Mouse (Mus musculus) myocyte (in vitro differentiated cells): ENCODE measurements around the gene Lca5. TPM values are rescaled to one million over a fixed set of nuclear protein-coding genes. Genes with fewer than 3 reads are reported as not detected.

Experiments used
- H3K27me3 ChIP-seq: one replicate; pipeline ENCODE4 v1.6.1; 2011; ENCODE audit not compliant: control insufficient read depth, insufficient read depth, insufficient read length
- H3K36me3 ChIP-seq: one replicate; pipeline ENCODE4 v1.6.1; 2011; ENCODE audit not compliant: control insufficient read depth, insufficient read depth
- H3K4me2 ChIP-seq: one replicate; pipeline ENCODE4 v1.6.1; 2011; ENCODE audit warnings: low read depth, control low read depth
- H3K4me3 ChIP-seq: one replicate; pipeline ENCODE4 v1.5.1; 2011; ENCODE audit warnings: mild to moderate bottlenecking, control low read depth, moderate library complexity
- H3K79me2 ChIP-seq: one replicate; pipeline ENCODE4 v1.6.1; 2011; ENCODE audit not compliant: control insufficient read depth, insufficient read depth
- H3ac ChIP-seq: one replicate; pipeline ENCODE4 v1.6.1; 2011; ENCODE audit not compliant: control insufficient read depth, insufficient read length
- CEBPB ChIP-seq: IDR thresholded peaks from 2 replicates; pipeline ENCODE4 v1.6.1; 2011; ENCODE audit warnings: mild to moderate bottlenecking, moderate library complexity; ENCODE audit not compliant: poor library complexity, insufficient read depth, severe bottlenecking
- E2F4 ChIP-seq: IDR thresholded peaks from one replicate; pipeline ENCODE4 v1.6.1; 2011; ENCODE audit warnings: mild to moderate bottlenecking, control low read depth, moderate library complexity; ENCODE audit not compliant: insufficient read depth
- MAX ChIP-seq: IDR thresholded peaks from one replicate; pipeline ENCODE4 v1.6.1; 2011; ENCODE audit warnings: low read depth, mild to moderate bottlenecking, control low read depth
- MYOD1 ChIP-seq, 3 experiments: IDR thresholded peaks; one replicate each; pipeline ENCODE4 v1.6.1; 2011; ENCODE audit warnings: control low read depth in 2 of 3, low read depth in 2 of 3, mild to moderate bottlenecking in 2 of 3, moderate library complexity in 1 of 3; ENCODE audit not compliant: insufficient read length in 2 of 3, control insufficient read depth in 1 of 3
- MYOG ChIP-seq, 3 experiments: IDR thresholded peaks; one replicate each; pipeline ENCODE4 v1.6.1; 2011; ENCODE audit warnings: control low read depth in 2 of 3, low read depth in 2 of 3, mild to moderate bottlenecking in 2 of 3; ENCODE audit not compliant: insufficient read length in 2 of 3, control insufficient read depth in 1 of 3, insufficient read depth in 1 of 3
- POLR2A ChIP-seq: IDR thresholded peaks from one replicate; pipeline ENCODE4 v1.6.1; 2011; ENCODE audit warnings: low read depth, mild to moderate bottlenecking, control low read depth, moderate library complexity; ENCODE audit not compliant: insufficient read length
- POLR2AphosphoS2 ChIP-seq: IDR thresholded peaks from one replicate; pipeline ENCODE4 v1.6.1; 2011; ENCODE audit warnings: low read depth, control low read depth; ENCODE audit not compliant: insufficient read length
- REST ChIP-seq: IDR thresholded peaks from one replicate; pipeline ENCODE4 v1.6.1; 2011; ENCODE audit warnings: mild to moderate bottlenecking, control low read depth, moderate library complexity; ENCODE audit not compliant: insufficient read depth, insufficient read length
- SRF ChIP-seq: IDR thresholded peaks from one replicate; pipeline ENCODE4 v1.6.1; 2011; ENCODE audit warnings: low read depth; ENCODE audit not compliant: control insufficient read depth, insufficient read length
- TCF12 ChIP-seq: IDR thresholded peaks from one replicate; pipeline ENCODE4 v1.6.1; 2011; ENCODE audit warnings: mild to moderate bottlenecking, control low read depth; ENCODE audit not compliant: poor library complexity, insufficient read depth, severe bottlenecking
- TCF3 ChIP-seq: IDR thresholded peaks from one replicate; pipeline ENCODE4 v1.6.1; 2011; ENCODE audit warnings: low read depth, control low read depth; ENCODE audit not compliant: insufficient read length
- USF1 ChIP-seq: IDR thresholded peaks from one replicate; pipeline ENCODE4 v1.6.1; 2011; ENCODE audit warnings: low read depth, mild to moderate bottlenecking, control low read depth, moderate library complexity
- polyA plus RNA-seq: library from polyadenylated mRNA; unstranded; fragments of >200 nt; fragmentation: generic; extraction: Trizol; gene quantifications from one replicate; pipeline ENCODE4 v1.2.1, GENCODE M21; 2012; ENCODE audit warnings: missing spikeins

Gene Lca5
- polyA plus RNA-seq, 1 experiment: 2.5 TPM

DNA sequence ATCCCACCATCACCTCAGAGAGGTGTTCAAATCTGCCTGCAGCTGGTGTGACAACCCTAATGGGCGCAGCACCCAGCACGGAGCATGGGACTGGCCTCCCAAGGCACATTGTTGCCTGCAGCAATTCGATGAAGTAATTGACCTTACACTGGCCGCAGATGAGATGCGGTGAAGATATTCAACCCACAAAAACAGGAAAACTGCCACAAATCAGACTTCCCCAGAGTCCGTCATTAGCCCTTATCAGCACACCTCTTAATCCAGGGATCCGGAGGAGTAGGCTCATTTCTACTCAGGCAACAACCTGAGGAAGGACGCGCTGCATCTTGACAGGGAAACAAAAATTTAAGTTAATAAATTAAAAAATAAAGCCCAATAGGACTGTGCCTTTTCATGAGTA is 6.2 kb upstream of the Lca5 start:
- Histone ChIP-seq H3ac (no peak overlapping the region), H3K4me2 (no peak overlapping the region), H3K4me3 (no peak overlapping the region), H3K36me3 (no peaks in the 10 kb centered on the region), H3K27me3 (no peaks in the 10 kb centered on the region), H3K79me2 (no peaks in the 10 kb centered on the region)
- no peak for TF ChIP-seq MYOG (IDR thresholded peaks at IDR 0.05; ENCODE audit: control insufficient read depth in 1 of 3, insufficient read depth in 1 of 3, insufficient read length in 2 of 3, low read depth in 2 of 3)
- no peak for TF ChIP-seq MYOD1 (IDR thresholded peaks at IDR 0.05; ENCODE audit: control insufficient read depth in 1 of 3, insufficient read length in 2 of 3, low read depth in 2 of 3)
- no peak for TF ChIP-seq TCF3
- no peak for TF ChIP-seq SRF
- TF ChIP-seq REST: no peak
- TF ChIP-seq POLR2A: no peak
- no peak for TF ChIP-seq USF1
- TF ChIP-seq MAX: no peak
- no peak for TF ChIP-seq E2F4
- no peak for TF ChIP-seq POLR2AphosphoS2

DNA sequence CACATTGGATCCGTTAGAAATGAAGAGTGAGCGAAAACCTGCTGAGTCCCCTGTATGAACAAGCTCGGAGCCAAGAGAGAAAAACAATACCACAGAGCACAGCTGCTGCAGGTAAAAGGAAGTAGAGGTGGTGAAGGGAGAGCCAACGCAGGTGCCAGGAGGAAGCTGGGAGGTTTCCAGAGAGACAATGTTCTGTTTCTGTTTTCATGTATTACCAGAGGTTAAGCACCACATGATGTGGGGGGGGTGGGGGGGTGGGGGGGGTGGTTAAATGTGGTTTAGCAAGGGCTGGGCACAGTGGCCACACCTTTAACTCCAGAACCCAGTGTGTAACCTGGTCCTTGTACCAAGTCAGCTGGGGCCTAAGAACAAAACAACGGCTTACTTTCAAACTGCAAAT is 3.3 kb downstream of the Lca5 start:
- TF ChIP-seq MYOD1 (IDR thresholded peaks at IDR 0.05; ENCODE audit: control insufficient read depth in 1 of 3, insufficient read length in 2 of 3, low read depth in 2 of 3): no peak
- no peak for TF ChIP-seq E2F4
- TF ChIP-seq TCF3: no peak
- no peak for TF ChIP-seq MAX
- no peak for TF ChIP-seq CEBPB
- TF ChIP-seq REST: no peak
- TF ChIP-seq POLR2A: no peak
- TF ChIP-seq SRF: no peak
- TF ChIP-seq USF1: no peak
- Histone ChIP-seq H3K4me2 (no peak overlapping the region), H3K4me3 (no peak overlapping the region), H3K79me2 (peaks cover 10% of the 10 kb centered on the region), H3K36me3 (no peaks in the 10 kb centered on the region), H3ac (no peak overlapping the region), H3K27me3 (no peaks in the 10 kb centered on the region)

DNA sequence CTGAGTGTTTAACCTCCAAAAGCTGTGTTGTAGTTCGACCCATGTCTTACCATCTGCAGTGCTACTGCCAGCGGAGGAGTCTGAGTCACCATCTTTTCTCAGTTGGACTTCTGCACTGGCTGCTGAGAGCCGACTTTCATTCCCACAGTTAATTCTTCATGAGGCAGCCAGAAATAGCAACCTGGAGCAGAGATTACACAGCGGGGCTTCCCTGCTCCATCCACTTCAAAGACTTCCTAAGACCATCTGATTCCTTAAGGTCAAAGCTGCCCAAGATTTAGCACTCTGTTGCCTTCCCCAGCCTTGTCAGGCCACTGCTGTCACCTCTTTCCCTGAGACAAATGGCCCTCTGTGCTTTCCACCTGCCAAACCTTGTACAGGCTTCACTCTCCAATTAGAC is 6.4 kb downstream of the Lca5 start:
- Histone ChIP-seq H3K27me3 (no peaks in the 10 kb centered on the region), H3K4me2 (no peak overlapping the region)
- TF ChIP-seq E2F4: no peak
- no peak for TF ChIP-seq MYOG (IDR thresholded peaks at IDR 0.05; ENCODE audit: control insufficient read depth in 1 of 3, insufficient read depth in 1 of 3, insufficient read length in 2 of 3, low read depth in 2 of 3)
- no peak for TF ChIP-seq CEBPB
- no peak for TF ChIP-seq TCF3

DNA sequence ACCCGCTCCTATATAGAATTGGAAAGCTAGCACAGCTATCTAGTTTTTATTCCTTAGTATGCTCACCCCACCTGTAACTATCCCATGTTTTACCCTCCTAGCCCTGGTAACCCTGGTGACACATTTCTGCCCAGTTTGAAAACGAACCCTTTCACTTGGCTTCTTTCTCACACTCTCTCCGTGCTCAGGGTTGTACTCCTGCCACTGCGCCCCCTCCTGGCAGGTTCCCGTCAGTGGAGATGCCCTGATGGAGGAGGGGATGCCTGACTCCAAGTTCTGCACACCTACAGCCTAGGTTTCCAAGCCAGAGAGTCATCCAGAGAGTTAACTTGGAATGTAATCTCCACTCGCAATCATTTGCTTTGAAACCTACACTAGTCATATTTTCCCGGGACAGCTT is 7.3 kb downstream of the Lca5 start:
- Histone ChIP-seq H3K4me3 (no peak overlapping the region), H3K36me3 (no peaks in the 10 kb centered on the region), H3K4me2 (no peak overlapping the region), H3K27me3 (no peaks in the 10 kb centered on the region), H3ac (no peak overlapping the region), H3K79me2 (peaks cover 6% of the 10 kb centered on the region)
- TF ChIP-seq TCF12 (no peak), E2F4 (no peak), USF1 (no peak), MAX (no peak), POLR2A (no peak), CEBPB (no peak), REST (no peak), SRF (no peak), TCF3 (no peak), MYOD1 (IDR thresholded peaks at IDR 0.05; ENCODE audit: control insufficient read depth in 1 of 3, insufficient read length in 2 of 3, low read depth in 2 of 3) (no peak), POLR2AphosphoS2 (no peak), MYOG (IDR thresholded peaks at IDR 0.05; ENCODE audit: control insufficient read depth in 1 of 3, insufficient read depth in 1 of 3, insufficient read length in 2 of 3, low read depth in 2 of 3) (no peak)

More for the DNA sequence above, 6.4 kb downstream of the Lca5 start:
- Histone ChIP-seq H3K4me3 (no peak overlapping the region), H3K79me2 (peaks cover 8% of the 10 kb centered on the region), H3ac (no peak overlapping the region), H3K36me3 (no peaks in the 10 kb centered on the region)

DNA sequence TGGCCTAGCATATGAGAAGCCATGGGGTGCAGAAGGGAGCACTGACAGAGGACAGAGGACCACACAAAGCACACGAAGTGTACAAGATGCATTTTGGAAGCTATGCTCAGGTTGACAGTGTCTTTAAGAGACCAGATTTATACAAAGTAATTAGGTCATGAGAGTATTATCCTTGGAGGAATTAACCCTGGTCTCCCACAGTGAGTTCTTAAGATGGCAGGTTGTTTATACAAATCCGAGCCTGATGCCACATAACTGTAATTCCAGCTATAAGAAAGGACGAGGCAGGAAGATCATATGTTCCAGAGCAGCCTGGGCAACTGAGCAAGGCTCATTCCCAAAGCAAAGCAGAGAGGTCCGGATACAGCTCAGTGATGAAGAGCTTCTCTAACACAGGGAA is 13.0 kb downstream of the Lca5 start:
- H3K79me2 ChIP-seq: peaks cover 6% of the 10 kb centered on the region
- TF ChIP-seq POLR2A: no peak
- no peak for TF ChIP-seq USF1
- no peak for TF ChIP-seq E2F4
- TF ChIP-seq REST: no peak
- TF ChIP-seq MAX: no peak
- TF ChIP-seq CEBPB: no peak
- no peak for TF ChIP-seq TCF12
- TF ChIP-seq MYOG (IDR thresholded peaks at IDR 0.05; ENCODE audit: control insufficient read depth in 1 of 3, insufficient read depth in 1 of 3, insufficient read length in 2 of 3, low read depth in 2 of 3): no peak
- no peak for TF ChIP-seq TCF3
- TF ChIP-seq SRF: no peak
- TF ChIP-seq MYOD1 (IDR thresholded peaks at IDR 0.05; ENCODE audit: control insufficient read depth in 1 of 3, insufficient read length in 2 of 3, low read depth in 2 of 3): no peak
- no peak for TF ChIP-seq POLR2AphosphoS2
- no peaks in the 10 kb centered on the region for H3K36me3 ChIP-seq
- H3K4me3 ChIP-seq: no peak overlapping the region
- H3K27me3 ChIP-seq: no peaks in the 10 kb centered on the region
- no peak overlapping the region for H3K4me2 ChIP-seq
- no peak overlapping the region for H3ac ChIP-seq
